Mouse (Mus musculus): ENCODE results near the gene Pptc7. TPM values are rescaled to one million over a fixed set of nuclear protein-coding genes. Genes with fewer than 3 reads are reported as not detected.

The Pptc7 gene
- polyA plus RNA-seq (2017; shearing (Covaris generic)): 10 to 100 TPM in 2 of 3 experiments, 1 to 10 TPM in 1; 9.6 to 21.6 (median 20.9) TPM

DNA sequence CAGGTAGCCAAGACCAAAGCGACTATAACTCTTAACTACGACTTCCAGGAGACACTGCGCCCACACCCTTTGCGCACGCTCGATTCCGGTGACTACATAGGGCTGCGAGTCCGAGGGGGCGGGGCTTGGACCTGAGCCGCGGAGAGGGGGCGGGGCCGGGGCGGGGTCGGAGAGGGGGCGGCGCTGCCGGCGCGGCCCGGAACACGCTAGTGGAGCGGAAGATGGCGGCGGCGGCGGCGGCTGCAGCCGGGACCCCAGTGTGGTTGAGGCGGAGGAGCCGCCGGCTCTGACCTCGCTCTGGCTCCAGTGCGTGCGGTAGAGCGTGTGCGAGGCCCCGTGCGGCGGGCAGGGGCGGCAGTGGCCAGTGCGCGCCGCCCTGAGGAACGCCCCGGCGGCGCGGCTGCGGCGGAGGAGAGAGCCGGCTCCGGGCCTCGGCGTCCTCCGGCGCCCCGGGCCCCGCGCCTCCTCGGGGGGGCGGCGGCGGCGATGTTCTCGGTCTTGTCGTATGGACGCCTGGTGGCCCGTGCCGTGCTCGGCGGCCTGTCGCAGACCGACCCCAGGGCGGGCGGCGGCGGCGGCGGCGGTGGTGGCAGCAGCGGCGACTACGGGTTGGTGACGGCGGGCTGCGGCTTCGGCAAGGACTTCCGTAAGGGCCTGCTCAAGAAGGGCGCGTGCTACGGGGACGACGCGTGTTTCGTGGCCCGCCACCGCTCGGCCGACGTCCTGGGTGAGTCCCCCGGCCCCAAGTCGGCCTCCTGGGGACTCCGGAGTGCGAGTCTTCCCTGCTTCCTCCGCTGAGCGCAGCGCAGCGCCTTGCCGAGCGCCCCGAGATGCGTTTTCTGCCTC is at the start of gene Pptc7:
Gene Pptc7, plus strand, starts transcription at position 183 of the 846 bp plus-strand sequence.
- peak; percentile 59 for ATAC-seq

DNA sequence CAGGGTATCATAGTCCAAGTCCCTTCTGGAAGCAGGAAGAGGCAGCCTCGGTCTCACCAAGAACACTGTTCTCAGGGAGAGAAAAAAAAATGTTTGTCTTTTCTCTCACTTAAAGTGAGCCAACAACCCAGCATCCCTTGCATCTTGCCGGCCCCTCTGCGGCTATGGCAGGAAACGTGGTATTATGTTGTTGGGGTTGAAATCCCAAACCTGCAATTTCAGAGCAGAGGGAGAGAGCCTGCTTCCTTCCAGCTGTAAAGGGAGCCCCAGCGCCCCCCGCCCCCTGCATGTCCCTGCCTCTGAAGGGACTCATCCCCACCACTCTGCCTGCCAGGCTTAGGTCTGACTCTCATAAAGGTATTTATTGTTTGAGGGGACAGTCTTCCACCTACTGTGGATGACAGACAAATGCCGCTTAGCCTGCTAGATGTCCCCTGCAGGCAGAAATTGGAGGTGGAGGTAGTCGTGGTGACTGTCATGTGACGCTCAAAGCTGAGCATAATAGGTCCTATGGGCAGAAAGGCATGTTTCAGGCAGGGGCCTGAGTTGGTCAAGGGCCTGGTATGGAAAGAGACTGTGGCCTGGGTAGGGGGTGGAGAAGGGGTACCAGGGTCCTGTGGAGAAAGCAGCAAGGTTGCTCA is 48.8 kb upstream of the Pptc7 start:
- peak; percentile 18 for ATAC-seq

- ATAC-seq: no peak
Observed at GRCm38 (mm10) chr5:122237200-122237599, 47.0 kb upstream of the Pptc7 start.

DNA sequence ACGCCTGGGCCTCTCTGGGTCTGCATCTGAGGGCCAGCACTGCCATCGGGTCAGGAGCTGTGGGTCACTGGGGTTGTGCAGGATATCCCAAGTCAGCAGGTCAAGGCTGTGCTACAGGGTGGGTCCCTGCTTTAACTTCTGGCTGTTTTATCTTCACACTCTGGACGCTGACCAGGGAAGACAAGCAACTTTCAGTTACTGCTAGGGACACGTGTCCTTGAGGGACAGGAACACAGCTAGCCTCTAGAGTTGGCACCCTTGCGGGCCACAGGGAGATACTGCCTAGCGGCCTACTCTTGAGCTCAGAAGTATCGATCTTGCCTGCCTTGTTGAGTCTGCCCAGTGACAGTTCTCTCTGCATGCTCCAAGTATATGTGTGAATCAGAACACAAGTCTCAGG is 44.5 kb upstream of the Pptc7 start:
- no peak for ATAC-seq

DNA sequence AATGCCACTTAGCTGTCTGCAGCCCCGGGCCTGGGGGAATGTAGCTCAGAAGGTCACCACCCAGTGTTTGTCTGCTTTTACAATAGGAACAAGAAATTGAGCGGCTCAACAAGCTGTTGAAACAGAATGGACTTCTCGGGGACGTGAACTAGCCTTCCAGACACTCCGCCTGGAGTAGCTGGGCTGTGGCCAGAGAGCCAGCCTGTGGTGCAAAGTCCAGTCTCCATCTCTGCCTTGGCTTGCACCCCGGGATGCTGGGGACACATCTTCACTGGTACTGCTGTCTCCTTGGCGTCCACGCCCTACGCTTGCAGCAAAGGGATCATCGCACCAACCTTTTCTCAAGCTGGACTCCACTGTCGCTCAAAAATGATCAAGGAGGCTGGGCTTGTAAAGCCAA is 43.6 kb upstream of the Pptc7 start:
- ATAC-seq: no peak

DNA sequence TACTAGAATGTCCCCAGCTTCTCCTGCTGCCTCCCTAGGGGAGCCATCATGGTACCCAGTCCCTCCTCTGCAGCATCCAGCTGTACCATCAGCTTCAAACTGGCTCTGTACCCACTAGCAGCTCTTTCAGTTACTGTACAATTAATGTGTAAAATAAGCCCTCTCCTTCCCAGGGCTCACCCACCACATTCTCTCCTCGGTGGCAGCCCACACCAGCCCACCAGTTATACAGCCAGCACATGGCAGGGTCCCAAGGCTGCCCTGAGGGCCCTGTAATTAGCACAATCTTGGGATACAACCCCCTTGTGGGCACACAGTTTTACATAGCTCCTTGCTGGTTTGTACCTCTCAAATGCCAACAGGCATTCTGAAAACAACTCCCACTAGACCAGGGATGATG is 43.2 kb upstream of the Pptc7 start:
- no peak for ATAC-seq

GRCm38 (mm10) chr5:122242521-122243123 is 41.5 kb upstream of the Pptc7 start:
- no peak for ATAC-seq

DNA sequence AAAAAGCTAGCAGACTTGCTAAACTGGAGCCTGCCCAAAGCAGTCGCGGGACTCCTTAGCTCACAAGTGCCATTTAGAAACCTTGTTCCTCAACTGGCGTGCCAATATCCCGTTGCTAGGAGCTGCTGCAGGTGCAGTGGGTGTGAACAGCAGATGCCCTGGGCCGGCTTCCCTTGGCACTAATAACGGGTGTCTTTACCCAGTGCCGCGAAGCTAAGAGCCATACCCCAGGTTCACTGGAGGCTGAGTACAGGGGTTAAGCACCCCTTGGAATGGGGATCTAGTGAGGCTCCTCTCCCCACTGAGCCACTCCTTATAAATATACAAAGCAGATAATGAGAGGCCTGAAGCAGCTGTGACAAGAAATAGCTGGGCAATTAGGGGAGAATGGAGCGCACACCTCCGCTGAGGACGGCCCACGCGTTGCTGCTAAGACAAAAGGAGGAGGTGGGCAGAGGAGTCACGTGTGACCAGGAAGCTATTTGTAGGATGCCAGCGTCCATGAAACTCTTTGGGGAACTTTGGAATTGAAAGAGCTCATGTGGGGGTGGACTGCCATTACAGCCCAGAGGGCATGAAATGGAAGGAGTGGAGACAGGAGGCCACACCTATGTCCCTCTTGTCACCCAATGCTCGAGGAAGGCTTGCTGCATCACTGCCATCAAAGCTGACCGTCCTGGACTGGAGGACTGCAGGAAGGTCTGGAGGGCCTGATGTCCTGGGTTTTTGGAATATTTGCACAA is 40.2 kb upstream of the Pptc7 start:
- no peak for ATAC-seq

DNA sequence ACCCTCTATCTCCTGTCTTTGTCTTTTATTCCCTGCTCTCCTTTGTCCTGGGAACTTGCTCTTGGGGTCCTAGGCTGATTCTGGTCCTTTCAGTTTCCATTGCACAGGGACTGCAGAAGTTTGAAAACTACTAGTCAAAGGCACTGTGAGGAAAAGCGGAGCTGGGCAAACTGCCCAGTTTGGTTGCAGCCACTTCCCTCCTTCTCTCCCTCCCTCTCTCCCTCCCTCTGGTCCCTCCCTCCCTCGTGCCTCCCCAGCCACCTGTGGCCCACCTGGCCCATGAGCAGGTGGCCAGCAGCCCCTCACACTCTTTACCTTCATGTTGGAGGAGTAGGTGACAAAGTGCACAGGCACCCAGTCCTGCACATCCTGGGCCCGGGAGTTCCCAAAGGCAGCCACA is 39.0 kb upstream of the Pptc7 start:
- no peak for ATAC-seq

DNA sequence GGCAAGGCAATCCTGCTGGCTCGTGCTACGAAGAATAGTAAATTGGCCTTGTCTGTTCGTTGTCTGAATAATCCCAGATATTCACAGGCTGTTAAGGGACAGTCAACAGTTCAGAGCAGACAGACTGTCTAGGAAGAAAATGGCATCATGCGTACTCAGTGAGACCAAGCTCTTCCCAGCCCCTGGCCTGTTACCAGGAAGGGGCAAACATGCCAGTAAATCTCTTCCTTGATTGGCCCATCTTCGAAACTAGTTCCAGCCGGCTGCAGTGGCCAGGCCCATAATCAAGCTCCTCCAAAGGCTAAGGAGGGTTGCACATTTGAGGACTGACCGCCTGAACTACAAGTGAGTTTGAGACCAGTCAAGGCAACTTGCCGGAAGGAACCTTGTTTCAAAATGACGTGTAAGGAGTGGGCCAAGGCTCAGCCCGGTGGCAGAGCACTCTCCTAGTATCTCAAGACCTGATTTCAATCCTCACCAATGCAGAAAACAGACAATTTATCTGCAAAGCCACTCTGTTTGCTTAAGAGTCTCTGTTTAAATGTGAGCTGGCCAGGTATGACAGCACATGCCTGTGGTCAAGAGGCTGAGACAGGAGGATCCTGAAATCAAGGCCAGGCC is 37.5 kb upstream of the Pptc7 start:
- ATAC-seq: no peak

DNA sequence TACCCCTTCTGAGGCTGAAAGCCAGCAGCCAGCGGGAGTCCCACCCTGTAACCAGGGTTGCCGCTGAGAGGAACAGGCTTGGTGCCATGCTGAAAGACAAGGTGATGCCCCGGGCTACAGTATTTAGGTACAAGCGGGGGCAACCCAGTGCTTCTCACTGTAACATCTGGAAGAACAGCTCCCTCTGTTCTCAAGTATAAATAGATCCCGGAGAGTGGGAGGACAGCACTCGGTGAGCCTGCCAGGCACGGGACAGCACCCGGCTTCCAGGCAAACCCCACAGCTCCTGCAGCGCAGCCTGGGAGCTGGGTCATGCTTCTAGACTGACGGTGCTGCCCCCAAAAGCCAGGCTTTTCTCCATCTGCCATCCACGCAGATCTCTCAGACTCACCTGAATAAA is 36.6 kb upstream of the Pptc7 start:
- ATAC-seq: no peak

- ATAC-seq: no peak
Observed at GRCm38 (mm10) chr5:122247934-122248333, 36.2 kb upstream of the Pptc7 start.

DNA sequence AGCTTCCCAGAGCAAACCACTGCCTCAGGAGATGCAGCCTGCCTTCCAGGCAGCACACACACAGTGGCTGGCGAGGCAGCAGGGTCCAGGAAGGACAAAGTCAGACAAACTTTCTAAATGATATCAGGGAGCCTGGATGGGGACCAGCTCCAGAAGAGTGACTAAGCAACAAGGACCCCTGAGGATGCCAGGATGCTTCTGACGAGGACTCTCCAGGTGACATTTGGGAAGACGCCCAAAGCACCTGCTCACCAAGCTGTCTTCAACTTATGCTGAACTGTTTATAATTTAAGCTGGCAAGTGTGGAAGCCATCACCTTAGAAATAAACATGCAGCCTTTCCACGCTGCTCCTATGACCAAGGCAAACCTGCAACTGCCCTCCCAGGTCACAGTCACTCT is 34.9 kb upstream of the Pptc7 start:
- ATAC-seq: no peak

GRCm38 (mm10) chr5:122251895-122252606 is 32.1 kb upstream of the Pptc7 start:
- ATAC-seq: no peak

DNA sequence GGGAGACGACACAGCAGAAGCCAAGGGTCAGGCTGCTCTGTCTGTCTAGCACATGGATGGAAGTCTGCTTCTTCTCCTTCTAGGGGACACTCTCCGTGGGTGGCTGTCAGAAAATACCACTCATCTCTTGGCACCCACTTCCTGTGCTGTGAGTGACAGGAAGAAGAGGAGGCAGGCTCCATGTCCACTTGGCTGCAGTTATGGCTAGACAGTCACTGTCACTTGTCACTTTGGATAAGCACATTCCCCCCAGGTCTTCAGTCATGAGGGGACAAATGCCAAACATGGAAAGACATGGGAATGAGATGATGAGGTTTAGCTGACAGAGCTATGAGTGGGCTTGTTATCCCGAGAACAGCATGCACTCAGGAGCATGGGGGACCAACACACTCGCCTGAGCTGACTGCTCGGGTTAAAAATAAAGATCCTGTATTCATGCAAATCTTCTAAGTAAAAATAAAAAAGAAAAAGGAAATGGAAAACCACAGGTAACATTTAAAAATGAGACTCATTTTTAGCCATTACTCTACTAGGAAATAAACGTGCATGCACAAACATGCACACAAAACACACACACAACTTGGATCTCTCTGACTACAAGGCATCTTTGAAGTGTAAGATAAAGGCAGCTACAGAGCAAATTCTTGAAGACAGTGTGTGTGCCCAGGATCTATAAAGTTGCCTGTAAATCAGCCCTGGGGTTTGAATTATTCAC is 26.0 kb upstream of the Pptc7 start:
- ATAC-seq: peak; percentile 74

GRCm38 (mm10) chr5:122262104-122262503 is 22.1 kb upstream of the Pptc7 start:
- no peak for ATAC-seq

DNA sequence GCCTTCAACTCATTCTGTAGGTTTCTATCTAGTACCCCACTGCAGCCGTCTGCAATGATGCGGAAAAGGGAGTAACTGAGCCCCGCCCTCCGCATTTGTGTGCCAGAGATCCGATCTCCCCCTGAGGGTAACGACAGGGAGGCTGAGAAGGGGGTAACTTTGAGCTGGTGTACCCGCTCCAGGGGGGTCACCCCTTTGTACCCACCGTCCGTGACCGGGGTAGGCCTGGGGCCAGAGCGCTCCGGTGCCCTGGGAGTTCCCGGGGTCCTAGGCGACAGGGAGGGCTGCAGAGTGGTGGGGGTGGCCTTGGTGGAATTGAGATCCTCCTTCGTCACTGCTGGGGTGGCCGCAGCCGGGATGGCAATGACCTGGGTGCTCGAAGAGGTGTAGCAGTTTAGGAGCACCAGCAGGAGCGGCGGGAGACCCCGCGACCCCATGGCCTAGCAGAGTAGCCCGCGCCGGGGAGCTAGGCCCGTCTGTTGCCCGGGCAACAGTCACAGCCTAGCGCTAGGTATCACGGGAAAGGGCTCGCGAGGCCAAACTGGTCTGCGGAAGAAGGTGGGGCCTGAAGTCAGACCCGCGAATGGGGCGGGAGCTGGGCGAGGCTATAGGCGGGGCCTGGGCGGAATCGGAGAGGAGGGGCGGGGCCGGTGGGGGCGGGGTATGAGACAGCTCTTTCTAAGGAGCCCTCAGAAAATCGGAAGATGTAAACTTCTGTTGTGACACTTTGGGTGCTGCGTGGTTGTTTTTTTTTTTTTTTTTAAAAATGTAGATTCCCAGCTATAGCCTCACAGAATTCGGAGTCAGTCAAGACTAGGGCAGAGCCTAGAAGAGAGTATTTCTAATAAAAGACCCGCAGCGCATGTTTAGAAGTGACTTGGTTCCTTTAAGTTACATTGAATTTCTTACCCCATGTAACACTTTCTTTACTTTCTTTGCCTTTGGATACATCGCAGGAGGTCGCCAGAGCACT is 19.9 kb upstream of the Pptc7 start, which contains the start of gene Tctn1:
Gene Tctn1, minus strand, starts transcription at position 528 of the 973 bp plus-strand sequence.
- peak; percentile 99 for ATAC-seq

- ATAC-seq: no peak
Observed at GRCm38 (mm10) chr5:122265187-122265586, 19.0 kb upstream of the Pptc7 start.

GRCm38 (mm10) chr5:122265942-122266341 is 18.2 kb upstream of the Pptc7 start:
- ATAC-seq: no peak

DNA sequence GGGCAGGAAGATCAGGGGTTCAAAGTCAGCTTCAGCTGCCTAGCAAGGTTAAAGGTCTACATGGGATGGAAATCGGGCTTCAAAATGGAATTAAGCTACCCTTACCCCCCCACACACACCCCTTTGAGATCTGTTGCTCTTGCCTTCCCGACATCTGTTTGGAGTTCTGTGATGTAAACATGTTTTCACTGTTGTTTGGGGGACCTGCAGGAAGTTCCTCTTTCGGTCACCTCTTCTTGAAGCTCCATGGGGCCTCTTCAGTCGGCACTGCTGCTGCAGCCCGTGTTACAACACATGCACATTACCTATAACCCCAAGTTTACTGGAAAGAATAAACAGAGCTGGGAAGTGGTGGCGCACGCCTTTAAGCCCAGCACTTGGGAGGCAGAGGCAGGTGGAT is 17.0 kb upstream of the Pptc7 start:
- no peak for ATAC-seq

All from inflammation-experienced regulatory T-cells, adult 6 months (primary cell).